Mouse (Mus musculus) neural tube, embryonic 14.5 days (tissue): ENCODE measurements around the gene Smyd4. TPM values are rescaled to one million over a fixed set of nuclear protein-coding genes. Genes with fewer than 3 reads are reported as not detected.

Experiments used
- ATAC-seq: fragments of 200-750 bp; cut with Nextera tagmentation; 2 replicates; pipeline ENCODE4 v1.8.0; 2017; ENCODE audit warnings: low read depth, mild to moderate bottlenecking, moderate TSS enrichment, moderate library complexity
- H3K27ac ChIP-seq: fragments of 300-500 bp; sonication (generic); 2 replicates; pipeline ENCODE4 v1.5.1; 2014; ENCODE audit warnings: low read depth, mild to moderate bottlenecking, control low read depth, low read length, moderate library complexity, mixed read lengths
- H3K27me3 ChIP-seq: fragments of 300-500 bp; sonication (generic); 2 replicates; pipeline ENCODE4 v1.6.1; 2014; ENCODE audit warnings: low read length; ENCODE audit not compliant: control insufficient read depth, insufficient read depth
- H3K36me3 ChIP-seq: fragments of 300-500 bp; sonication (generic); 2 replicates; pipeline ENCODE4 v1.6.1; 2014; ENCODE audit warnings: low read length, mixed read lengths; ENCODE audit not compliant: control insufficient read depth, insufficient read depth
- H3K4me1 ChIP-seq: fragments of 300-500 bp; sonication (generic); 2 replicates; pipeline ENCODE4 v1.6.1; 2014; ENCODE audit warnings: low read length; ENCODE audit not compliant: control insufficient read depth, insufficient read depth
- H3K4me2 ChIP-seq: fragments of 300-500 bp; sonication (generic); 2 replicates; pipeline ENCODE4 v1.6.1; 2014; ENCODE audit warnings: mild to moderate bottlenecking, low read depth, low read length, control low read depth
- H3K4me3 ChIP-seq: fragments of 300-500 bp; sonication (generic); 2 replicates; pipeline ENCODE4 v1.5.1; 2014; ENCODE audit warnings: low read depth, low read length, control low read depth, mixed read lengths
- H3K9ac ChIP-seq: fragments of 300-500 bp; sonication (generic); replicated peaks from 2 replicates; pipeline ENCODE4 v1.6.1; 2014; ENCODE audit warnings: low read depth, mild to moderate bottlenecking, control low read depth, low read length, mixed read lengths
- H3K9me3 ChIP-seq: fragments of 300-500 bp; sonication (generic); 2 replicates; pipeline ENCODE4 v1.6.1; 2016; ENCODE audit warnings: low read length; ENCODE audit not compliant: control insufficient read depth
- WGBS: fragments of 180-500 bp; shearing (Covaris S2); extraction: QIAGEN DNeasy Blood & Tissue Kit; methylation state at CpG from one replicate; pipeline ENCODE4 v1.1.7; 2014; 5-methylcytosine and 5-hydroxymethylcytosine counted together
- microRNA-seq: library from miRNA; unstranded; fragments of <30 nt; microRNA quantifications from one replicate; pipeline ENCODE4, GENCODE M21; 2016
- polyA plus RNA-seq: library from polyadenylated mRNA; unstranded; fragments of >200 nt; fragmentation: Nextera tagmentation; extraction: Ambion mirVana; gene quantifications from 2 replicates; pipeline ENCODE4 v1.2.1, GENCODE M21; 2014

Smyd4 gene
- polyA plus RNA-seq, 1 experiment from 2014 or later, result 17.7 TPM

DNA sequence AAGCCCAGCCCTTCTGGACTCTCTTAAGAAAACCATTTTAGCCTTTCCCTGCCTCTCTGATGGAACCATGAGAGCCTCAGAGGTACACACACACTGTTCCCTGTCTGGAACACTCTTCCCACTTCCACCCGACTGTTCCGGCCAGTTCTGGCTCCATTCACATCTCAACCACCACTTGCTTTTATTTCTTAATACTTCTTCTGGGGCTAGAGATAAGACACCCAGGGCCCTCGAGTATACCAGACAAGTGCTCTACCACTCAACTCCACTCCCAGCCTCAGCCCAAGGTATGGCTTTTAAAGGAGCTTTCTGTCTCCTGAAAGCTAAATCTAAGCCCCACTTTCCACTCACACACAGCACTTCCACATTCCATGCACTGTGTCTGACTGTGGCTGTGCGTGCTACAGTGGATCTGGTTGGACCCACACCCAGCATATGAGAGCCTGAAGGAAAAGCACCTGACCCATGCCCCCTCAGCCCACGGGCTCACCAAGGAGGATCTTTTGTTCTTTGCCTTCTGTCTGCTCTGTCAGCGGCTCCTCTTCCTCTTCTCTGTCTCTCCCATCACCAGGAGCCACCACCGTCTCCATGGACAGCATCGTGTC is 102.2 kb downstream of the Smyd4 start:
- no peak overlapping the region for H3K27ac ChIP-seq
- H3K36me3 ChIP-seq, result peaks cover 25% of the 10 kb centered on the region
- no peak overlapping the region for H3K9ac ChIP-seq
- 86% methylated on average over 8 of the region's 8 CpGs for WGBS
- no peak overlapping the region for H3K4me2 ChIP-seq
- H3K4me1 ChIP-seq, result peaks cover 13% of the 10 kb centered on the region
- no peak overlapping the region for H3K4me3 ChIP-seq
- H3K27me3 ChIP-seq, result no peaks in the 10 kb centered on the region
- H3K9me3 ChIP-seq, result no peaks in the 10 kb centered on the region
- no peak for ATAC-seq

DNA sequence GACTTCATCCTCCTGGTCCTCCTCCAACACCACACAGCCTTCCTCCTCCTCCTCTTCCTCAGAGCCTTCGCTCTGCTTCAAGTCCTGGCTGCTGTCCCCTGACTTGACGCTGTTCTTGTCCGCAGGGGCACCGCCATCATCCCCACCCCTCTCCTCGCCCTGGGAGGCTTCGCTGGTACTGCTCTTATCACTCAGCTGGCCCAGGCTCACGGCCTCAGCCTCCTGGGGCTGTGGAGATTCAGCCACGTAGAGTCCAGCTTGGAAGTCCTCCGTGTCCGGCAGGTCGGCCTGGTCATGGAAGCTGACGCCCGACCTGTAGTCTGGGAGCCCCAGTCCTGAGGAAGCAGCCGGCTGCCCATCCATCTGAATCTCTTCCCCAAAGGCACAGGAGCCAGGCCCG is 102.7 kb downstream of the Smyd4 start:
- Histone ChIP-seq H3K9ac (no peak overlapping the region), H3K36me3 (peaks cover 21% of the 10 kb centered on the region), H3K27ac (no peak overlapping the region), H3K4me2 (no peak overlapping the region), H3K9me3 (no peaks in the 10 kb centered on the region), H3K4me3 (no peak overlapping the region), H3K27me3 (no peaks in the 10 kb centered on the region), H3K4me1 (peaks cover 13% of the 10 kb centered on the region)
- no peak for ATAC-seq
- WGBS, result 92% methylated on average over 15 of the region's 15 CpGs

DNA sequence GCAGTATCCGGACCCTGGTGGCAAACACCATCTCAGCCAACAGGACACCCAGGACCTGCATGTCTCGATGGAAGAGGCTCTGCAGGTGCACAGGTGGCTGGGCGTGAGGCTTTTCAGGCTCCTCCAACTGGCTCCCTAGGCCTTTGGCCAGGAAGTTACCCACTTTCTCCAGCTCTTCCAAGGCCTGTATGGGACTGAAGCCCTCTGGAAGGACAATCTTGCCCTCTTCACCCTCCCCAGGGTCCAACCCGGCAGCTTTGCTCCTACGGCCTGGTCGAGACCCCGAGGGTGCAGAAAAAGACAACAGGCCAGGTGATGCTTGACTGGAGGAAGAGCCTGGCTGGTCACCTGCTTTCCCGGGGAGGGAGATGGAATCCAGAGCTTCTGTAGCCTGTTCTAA is 103.8 kb downstream of the Smyd4 start:
- 92% methylated on average over 8 of the region's 8 CpGs for WGBS
- no peak for ATAC-seq
- H3K4me3 ChIP-seq, result no peak overlapping the region
- no peak overlapping the region for H3K9ac ChIP-seq
- peaks cover 21% of the 10 kb centered on the region for H3K36me3 ChIP-seq
- H3K27ac ChIP-seq, result no peak overlapping the region
- no peaks in the 10 kb centered on the region for H3K9me3 ChIP-seq
- no peaks in the 10 kb centered on the region for H3K27me3 ChIP-seq
- H3K4me1 ChIP-seq, result peaks cover 13% of the 10 kb centered on the region
- no peak overlapping the region for H3K4me2 ChIP-seq

DNA sequence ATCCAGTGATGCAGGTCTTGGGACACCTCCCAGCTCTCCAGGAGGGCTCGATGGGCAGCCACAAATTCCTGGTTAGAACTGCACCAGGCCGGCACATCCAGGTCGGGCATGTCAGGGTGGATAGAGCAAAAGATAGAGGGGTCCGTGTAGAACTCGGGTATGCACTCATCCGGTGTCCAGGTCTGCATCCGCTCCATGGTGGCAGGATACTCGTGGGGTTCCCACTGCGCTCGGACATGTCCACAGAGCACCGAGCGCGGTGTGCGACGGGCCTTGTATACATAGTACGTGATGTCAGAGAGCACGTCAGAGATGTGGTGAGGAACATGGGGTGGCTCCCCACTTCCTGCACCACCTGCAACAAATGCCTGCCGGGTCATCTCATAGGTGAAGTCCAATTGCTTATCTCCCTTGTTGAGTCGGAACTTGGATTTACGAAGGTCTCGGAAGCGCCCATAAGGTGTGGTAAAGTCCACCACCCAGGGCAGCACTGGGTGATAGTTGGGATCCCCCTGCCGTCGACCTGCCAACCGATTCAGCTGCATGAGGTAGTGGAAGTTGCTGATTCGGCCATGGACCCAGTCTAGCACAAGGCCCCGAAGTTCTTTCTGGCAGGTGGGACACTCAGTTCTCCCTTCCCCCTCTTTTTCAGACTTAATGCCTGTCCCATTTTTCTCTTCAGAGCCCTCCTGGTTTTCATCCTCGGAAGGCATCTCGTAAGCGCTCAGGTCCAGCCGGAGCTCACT is 104.8 kb downstream of the Smyd4 start:
- Histone ChIP-seq H3K4me3 (no peak overlapping the region), H3K4me2 (no peak overlapping the region), H3K27ac (no peak overlapping the region), H3K4me1 (peaks cover 13% of the 10 kb centered on the region), H3K9ac (peak overlapping the region; percentile 12; the same call in 1 of the 2 replicates), H3K36me3 (peaks cover 11% of the 10 kb centered on the region), H3K9me3 (no peaks in the 10 kb centered on the region), H3K27me3 (no peaks in the 10 kb centered on the region)
- 95% methylated on average over 31 of the region's 31 CpGs for WGBS
- ATAC-seq, result no peak

DNA sequence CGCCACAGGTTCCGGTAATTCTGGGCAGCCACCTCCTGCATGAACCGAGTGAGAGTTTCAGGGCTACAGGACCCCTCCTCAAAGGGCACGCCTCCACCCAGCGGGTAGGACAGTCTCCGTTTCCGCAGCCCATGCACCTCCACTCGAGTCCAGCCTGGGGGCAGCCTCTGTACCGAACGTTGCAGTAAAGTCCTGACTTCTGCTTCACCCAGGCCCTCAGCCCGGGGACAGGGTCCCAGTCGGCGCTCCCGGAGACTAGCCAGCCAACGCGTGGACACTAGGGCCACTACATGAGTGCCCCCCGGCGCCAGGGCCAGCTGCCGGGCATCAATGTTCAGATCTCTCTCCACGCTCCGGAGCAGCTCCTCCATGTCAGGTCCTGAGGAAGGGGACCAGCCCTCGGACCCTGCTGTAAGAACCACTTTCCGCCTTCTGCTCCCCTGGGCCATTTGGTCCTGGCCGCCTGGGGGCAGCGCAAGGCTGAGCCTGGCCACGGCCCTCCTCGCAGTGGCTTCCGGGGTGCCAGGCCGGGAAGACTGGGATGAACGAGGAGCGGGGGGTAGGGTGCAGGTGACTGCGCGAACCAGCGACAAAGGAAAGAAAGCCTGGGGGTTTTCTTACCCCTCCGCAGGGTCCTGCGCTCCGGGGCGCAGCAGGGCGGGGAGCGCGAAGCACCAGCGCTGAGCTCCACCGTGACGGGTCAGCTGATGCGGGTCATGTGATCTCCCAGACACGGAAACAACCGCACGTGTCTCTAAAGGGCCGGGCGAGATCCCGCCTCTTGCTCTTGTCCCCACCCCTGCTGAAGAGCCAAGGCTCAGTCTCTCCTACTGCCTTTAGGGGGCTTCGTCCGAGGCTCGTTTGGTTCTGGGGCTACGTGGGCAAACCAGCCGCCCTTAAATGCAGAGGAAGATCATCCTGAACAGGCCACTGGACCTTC is 106.0 kb downstream of the Smyd4 start, which contains the start of gene Wdr81:
Wdr81 (minus strand) TSS at position 727 of the 940 bp plus-strand sequence.
- H3K4me2 ChIP-seq, result peak within 1 kb of the TSS; percentile 99
- H3K36me3 ChIP-seq, result 0 out of 2 replicates have a peak, but pooled peaks cover 6% of the 10 kb centered on the region
- ATAC-seq, result peak; percentile 94
- no peaks in the 10 kb centered on the region for H3K9me3 ChIP-seq
- peaks cover 13% of the 10 kb centered on the region for H3K4me1 ChIP-seq
- 2% methylated on average over 56 of the region's 56 CpGs for whole genome bisulfite sequencing
- H3K27ac ChIP-seq, result peak within 1 kb of the TSS; percentile 52; the same call in 1 of the 2 replicates
- H3K27me3 ChIP-seq, result no peaks in the 10 kb centered on the region
- peak within 1 kb of the TSS; percentile 73 for H3K4me3 ChIP-seq
- H3K9ac ChIP-seq, result peak within 1 kb of the TSS; percentile 72

Small RNA genes lying within 50 kb of the gene (microRNA-seq; reads per million reads assigned to microRNA genes)
- gene Gm47300, result not detected

Other genes starting within 250 kb of the Smyd4 start
- 0.33 and 2.6 TPM in 2 replicates for gene Hic1, start 178.9 kb upstream of the Smyd4 start, polyA plus RNA-seq
- 15.3 and 20.7 TPM in 2 replicates for gene Ovca2, start 169.6 kb upstream of the Smyd4 start, polyA plus RNA-seq
- gene Dph1, start 157.2 kb upstream of the Smyd4 start, polyA plus RNA-seq, result 11.4 and 15.6 TPM in 2 replicates
- gene Rtn4rl1, start 154.7 kb upstream of the Smyd4 start, polyA plus RNA-seq, result 12.7 and 16.0 TPM in 2 replicates
- 41.4 and 46.5 TPM in 2 replicates for gene Rpa1, start 109 bp upstream of the Smyd4 start, polyA plus RNA-seq
- 5.1 and 80.9 TPM in 2 replicates for gene Serpinf1, start 74.3 kb downstream of the Smyd4 start, polyA plus RNA-seq
- 0.27 TPM in 2 replicates for gene Serpinf2, start 91.2 kb downstream of the Smyd4 start, polyA plus RNA-seq
- gene Wdr81, start 106.3 kb downstream of the Smyd4 start, polyA plus RNA-seq, result 6.3 and 7.4 TPM in 2 replicates
- gene Tlcd2, start 113.3 kb downstream of the Smyd4 start, polyA plus RNA-seq, result 1.8 and 4.0 TPM in 2 replicates
- gene Prpf8, start 138.4 kb downstream of the Smyd4 start, polyA plus RNA-seq, result 65.0 and 82.8 TPM in 2 replicates
- gene Rilp, start 161.7 kb downstream of the Smyd4 start, polyA plus RNA-seq, result 2.8 and 3.5 TPM in 2 replicates
- gene Scarf1, start 165.1 kb downstream of the Smyd4 start, polyA plus RNA-seq, result 1.8 and 3.8 TPM in 2 replicates
- gene Slc43a2, start 183.3 kb downstream of the Smyd4 start, polyA plus RNA-seq, result 15.5 and 17.0 TPM in 2 replicates
- 128 TPM in 2 replicates for gene Pitpna, start 239.7 kb downstream of the Smyd4 start, polyA plus RNA-seq